Mouse (Mus musculus): Measurements from ENCODE around the gene Rapgef3. TPM values are rescaled to one million over a fixed set of nuclear protein-coding genes. Genes with fewer than 3 reads are reported as not detected.

Gene Rapgef3
- polyA plus RNA-seq, 1 experiment = 3.7 TPM

- Histone ChIP-seq H3K27ac (ENCODE audit: insufficient read depth, low read depth, low read length) (no peak within 1 kb of the TSS), H3K4me1 (ENCODE audit: control insufficient read depth, insufficient read depth, low read length) (peaks cover 2% of the 10 kb centered on the region; the same call in 1 of the 2 replicates), H3K4me3 (ENCODE audit: insufficient read depth, low read length) (peak within 1 kb of the TSS; percentile 90)
- TF ChIP-seq CTCF (IDR thresholded peaks at IDR 0.05; ENCODE audit: low read depth, low read length) (no peak), POLR2A (IDR thresholded peaks at IDR 0.05; ENCODE audit: borderline replicate concordance, low read depth, low read length) (no peak)
Measured at GRCm38 (mm10) chr15:97705211-97706050, 62.3 kb downstream of the Rapgef3 start, which contains the start of gene Rpap3. Rpap3 (minus strand) TSS chr15:97705825.

GRCm38 (mm10) chr15:97696616-97697015 lies 71.2 kb downstream of the Rapgef3 start:
- peaks cover 4% of the 10 kb centered on the region; the same call in 1 of the 2 replicates for H3K4me1 ChIP-seq (ENCODE audit: control insufficient read depth, insufficient read depth, low read length)
- no peak for TF ChIP-seq CTCF (IDR thresholded peaks at IDR 0.05; ENCODE audit: low read depth, low read length)

More at GRCm38 (mm10) chr15:97696616-97697015, 71.2 kb downstream of the Rapgef3 start:
- Histone ChIP-seq H3K4me3 (ENCODE audit: insufficient read depth, low read length) (no peak overlapping the region), H3K27ac (ENCODE audit: insufficient read depth, low read depth, low read length) (no peak overlapping the region)

Other genes with a start within 250 kb of the Rapgef3 start
- 9.9 and 10.4 TPM in 2 replicates for gene Rpap3, start 62.1 kb downstream of the Rapgef3 start, polyA plus RNA-seq (2012; ENCODE audit: insufficient read depth, insufficient read length, missing spikeins)
- not detected in 2 replicates for gene Endou, start 36.6 kb downstream of the Rapgef3 start, polyA plus RNA-seq (2012; ENCODE audit: insufficient read depth, insufficient read length, missing spikeins)
- gene Slc48a1, start 10.5 kb upstream of the Rapgef3 start, polyA plus RNA-seq (2012; ENCODE audit: insufficient read depth, insufficient read length, missing spikeins) = 261 and 265 TPM in 2 replicates
- gene Hdac7, start 76.5 kb upstream of the Rapgef3 start, polyA plus RNA-seq (2012; ENCODE audit: insufficient read depth, insufficient read length, missing spikeins) = 14.8 and 16.0 TPM in 2 replicates
- gene Vdr, start 142.7 kb upstream of the Rapgef3 start, polyA plus RNA-seq (2012; ENCODE audit: insufficient read depth, insufficient read length, missing spikeins) = 0.45 and 0.82 TPM in 2 replicates
- gene Tmem106c, start 196.2 kb upstream of the Rapgef3 start, polyA plus RNA-seq (2012; ENCODE audit: insufficient read depth, insufficient read length, missing spikeins) = 60.3 and 70.3 TPM in 2 replicates
- gene Col2a1, start 236.7 kb upstream of the Rapgef3 start, polyA plus RNA-seq (2012; ENCODE audit: insufficient read depth, insufficient read length, missing spikeins) = 0.87 and 1.0 TPM in 2 replicates

Measured in bone marrow macrophage, adult 2 months (primary cell).